Mouse (Mus musculus): Measurements from ENCODE around the gene Ccser2. TPM values are rescaled to one million over a fixed set of nuclear protein-coding genes. Genes with fewer than 3 reads are reported as not detected.
"Not testable (repeated sequence)": the region's sequence is repeated elsewhere in the genome, so short reads cannot be mapped to it uniquely, and the experiment has no call there.

The Ccser2 gene
- 100 to 1,000 TPM; 106 to 109 TPM for total RNA-seq (2021)
- long read RNA-seq, experiment 1, full-length matches to known transcripts: 43 of 64 reads
- long read RNA-seq, experiment 1, partial matches to known transcripts: 0 of 64 reads
- long read RNA-seq, experiment 1, other reads (novel, unspliced or antisense): 21 of 64 reads
- long read RNA-seq, experiment 2, transcript Ccser2-203 (8 exons, 1,420 nt): major isoform, 42 of 74 reads
- long read RNA-seq, experiment 2, partial matches to known transcripts: 4 of 74 reads
- long read RNA-seq, experiment 2, other reads (novel, unspliced or antisense): 25 of 74 reads

GRCm38 (mm10) chr14:36968628-36969147 lies at the start of gene Ccser2:
Gene Ccser2 (minus strand): TSS chr14:36968777.
- intact Hi-C loops (cut with DNase I): loop anchor here (10.0 kb wide), 1 partner anchor 166 kb away; the partner anchor contains the start of gene Ghitm
- DNase-seq: peak; percentile 100

GRCm38 (mm10) chr14:37015894-37016293 lies 47.3 kb upstream of the Ccser2 start:
- intact Hi-C loops (cut with DNase I): no loop called here
- DNase-seq: peak; percentile 5 to 38

- intact Hi-C loops (cut with DNase I): no loop called here
- DNase-seq: no peak
Measured at GRCm38 (mm10) chr14:37013644-37014043, 45.1 kb upstream of the Ccser2 start.

GRCm38 (mm10) chr14:37009686-37010085 lies 41.1 kb upstream of the Ccser2 start:
- intact Hi-C loops (cut with DNase I): no loop called here
- no peak for DNase-seq

GRCm38 (mm10) chr14:37006489-37006888 lies 37.9 kb upstream of the Ccser2 start:
- intact Hi-C loops (cut with DNase I): no loop called here
- no peak for DNase-seq

- intact Hi-C loops (cut with DNase I): no loop called here
- no peak for DNase-seq
Measured at GRCm38 (mm10) chr14:37005865-37006264, 37.3 kb upstream of the Ccser2 start.

GRCm38 (mm10) chr14:37003431-37004095 lies 35.0 kb upstream of the Ccser2 start:
- no peak for DNase-seq
- intact Hi-C loops (cut with DNase I): no loop called here

GRCm38 (mm10) chr14:37002852-37003251 lies 34.3 kb upstream of the Ccser2 start:
- intact Hi-C loops (cut with DNase I): no loop called here
- no peak for DNase-seq

GRCm38 (mm10) chr14:37000780-37001179 lies 32.2 kb upstream of the Ccser2 start:
- DNase-seq; intact Hi-C loops (cut with DNase I): not testable (repeated sequence)

- no peak for DNase-seq
Measured at GRCm38 (mm10) chr14:36989784-36990183, 21.2 kb upstream of the Ccser2 start.

GRCm38 (mm10) chr14:36985693-36986092 lies 17.1 kb upstream of the Ccser2 start:
- intact Hi-C loops (cut with DNase I): no loop called here
- no peak for DNase-seq

More at GRCm38 (mm10) chr14:36989784-36990183, 21.2 kb upstream of the Ccser2 start:
- intact Hi-C loops (cut with DNase I): no loop called here

- no peak for DNase-seq
- intact Hi-C loops (cut with DNase I): no loop called here
Measured at GRCm38 (mm10) chr14:36975019-36975418, 6.4 kb upstream of the Ccser2 start.

- intact Hi-C loops (cut with DNase I): no loop called here
- DNase-seq: no peak
Measured at GRCm38 (mm10) chr14:36971211-36971610, 2.6 kb upstream of the Ccser2 start.

- intact Hi-C loops (cut with DNase I): loop anchor here (10.0 kb wide), 1 partner anchor 165 kb away; the partner anchor contains the start of gene Ghitm
- DNase-seq: no peak
Measured at GRCm38 (mm10) chr14:36969861-36970420, 1.4 kb upstream of the Ccser2 start.

GRCm38 (mm10) chr14:36968076-36968627 lies 425 bp downstream of the Ccser2 start:
- DNase-seq: peak in 1 of 2 experiments; percentile 55
- intact Hi-C loops (cut with DNase I): loop anchor here (10.0 kb wide), 1 partner anchor 167 kb away; the partner anchor contains the start of gene Ghitm

GRCm38 (mm10) chr14:36965421-36965820 lies 3.2 kb downstream of the Ccser2 start:
- intact Hi-C loops (cut with DNase I): loop anchor here (10.0 kb wide), 1 partner anchor 169 kb away; the partner anchor contains the start of gene Ghitm
- no peak for DNase-seq

- intact Hi-C loops (cut with DNase I): loop anchor here (10.0 kb wide), 1 partner anchor 172 kb away; the partner anchor contains the start of gene Ghitm
- no peak for DNase-seq
Measured at GRCm38 (mm10) chr14:36962477-36962876, 6.1 kb downstream of the Ccser2 start.

- intact Hi-C loops (cut with DNase I): no loop called here
- DNase-seq: no peak
Measured at GRCm38 (mm10) chr14:36957719-36958118, 10.9 kb downstream of the Ccser2 start.

- intact Hi-C loops (cut with DNase I): no loop called here
- DNase-seq: no peak
Measured at GRCm38 (mm10) chr14:36957261-36957660, 11.3 kb downstream of the Ccser2 start.

GRCm38 (mm10) chr14:36956717-36957116 lies 11.9 kb downstream of the Ccser2 start:
- no peak for DNase-seq
- intact Hi-C loops (cut with DNase I): no loop called here

Measured in heart, postnatal 14 days (tissue).